Mouse (Mus musculus) forebrain, embryonic 14.5 days (tissue): ENCODE measurements at regions not wholly inside any gene's neighbourhood (a gene's known extent, or its start where the extent isn't known, plus 50 kb on each side); places are given as distances from the start of the nearest gene placed in this dataset.
A peak's percentile ranks its signal among the peaks of the same experiment; 100 is the strongest.

ENCODE experiments used
- ATAC-seq: fragments of 200-750 bp; cut with Nextera tagmentation; 2 replicates; pipeline ENCODE4 v1.8.0; 2017; ENCODE audit warnings: mild to moderate bottlenecking, moderate library complexity
- DNase-seq: peaks from one replicate; pipeline ENCODE4 v3.0.0-alpha.2; 2015; ENCODE audit warnings: low spot score
- H3K27ac ChIP-seq: fragments of 300-500 bp; sonication (generic); 2 replicates; pipeline ENCODE4 v1.5.1; 2014; ENCODE audit warnings: low read depth, mild to moderate bottlenecking, control low read depth, low read length, moderate library complexity
- H3K27me3 ChIP-seq: fragments of 300-500 bp; sonication (generic); replicated peaks from 2 replicates; pipeline ENCODE4 v1.6.1; 2014; ENCODE audit warnings: low read length, control low read depth, mixed read lengths; ENCODE audit not compliant: control insufficient read depth, insufficient read depth
- H3K36me3 ChIP-seq: fragments of 300-500 bp; sonication (generic); 2 replicates; pipeline ENCODE4 v1.6.1; 2014; ENCODE audit warnings: low read length, control low read depth; ENCODE audit not compliant: control insufficient read depth, insufficient read depth
- H3K4me1 ChIP-seq: fragments of 300-500 bp; sonication (generic); 2 replicates; pipeline ENCODE4 v1.6.1; 2014; ENCODE audit warnings: antibody characterized with exemption, low read length, control low read depth; ENCODE audit not compliant: control insufficient read depth, insufficient read depth
- H3K4me2 ChIP-seq: fragments of 300-500 bp; sonication (generic); 2 replicates; pipeline ENCODE4 v1.6.1; 2014; ENCODE audit warnings: mild to moderate bottlenecking, control low read depth, low read length
- H3K4me3 ChIP-seq: fragments of 300-500 bp; sonication (generic); 2 replicates; pipeline ENCODE4 v1.5.1; 2014; ENCODE audit warnings: low read depth, low read length, control low read depth
- H3K9ac ChIP-seq: fragments of 300-500 bp; sonication (generic); 2 replicates; pipeline ENCODE4 v1.6.1; 2014; ENCODE audit warnings: mild to moderate bottlenecking, low read length, control low read depth, moderate library complexity
- H3K9me3 ChIP-seq: fragments of 300-500 bp; sonication (generic); replicated peaks from 2 replicates; pipeline ENCODE4 v1.6.1; 2016; ENCODE audit warnings: low read length, control low read depth, mixed read lengths; ENCODE audit not compliant: control insufficient read depth
- WGBS: fragments of 180-500 bp; shearing (Covaris S2); extraction: QIAGEN DNeasy Blood & Tissue Kit; methylation state at CpG from one replicate; pipeline ENCODE4 v1.1.7; 2014; 5-methylcytosine and 5-hydroxymethylcytosine counted together

DNA sequence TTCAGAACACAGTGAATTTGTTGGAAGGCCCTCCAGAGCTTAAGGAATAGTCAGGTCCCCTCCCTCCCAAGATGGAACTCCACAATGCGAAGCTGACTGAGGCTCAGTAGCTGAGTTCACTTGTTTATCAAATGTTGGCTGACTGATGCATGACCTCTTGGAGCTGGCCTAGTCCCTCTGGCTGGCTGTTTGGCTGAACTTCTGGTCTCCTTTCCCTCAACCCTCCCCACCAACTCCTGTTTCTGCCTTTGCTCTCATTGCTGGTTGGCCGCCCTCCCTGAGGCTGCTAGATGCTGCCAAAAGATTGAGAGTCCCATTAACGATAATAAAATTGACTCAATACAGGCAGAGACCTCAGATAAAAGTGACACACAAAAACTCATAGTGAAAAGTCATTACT lies 586.5 kb upstream of the Intu start:
- H3K27ac ChIP-seq, result no peak overlapping the region
- H3K4me2 ChIP-seq, result no peak overlapping the region
- no peak overlapping the region for H3K9ac ChIP-seq
- H3K9me3 ChIP-seq, result no peaks in the 10 kb centered on the region
- DNase-seq, result no peak
- no peak overlapping the region for H3K4me3 ChIP-seq
- no peaks in the 10 kb centered on the region for H3K27me3 ChIP-seq
- H3K36me3 ChIP-seq, result no peaks in the 10 kb centered on the region
- 87% methylated on average over 3 of the region's 3 CpGs for WGBS
- ATAC-seq, result no peak
- no peaks in the 10 kb centered on the region for H3K4me1 ChIP-seq

DNA sequence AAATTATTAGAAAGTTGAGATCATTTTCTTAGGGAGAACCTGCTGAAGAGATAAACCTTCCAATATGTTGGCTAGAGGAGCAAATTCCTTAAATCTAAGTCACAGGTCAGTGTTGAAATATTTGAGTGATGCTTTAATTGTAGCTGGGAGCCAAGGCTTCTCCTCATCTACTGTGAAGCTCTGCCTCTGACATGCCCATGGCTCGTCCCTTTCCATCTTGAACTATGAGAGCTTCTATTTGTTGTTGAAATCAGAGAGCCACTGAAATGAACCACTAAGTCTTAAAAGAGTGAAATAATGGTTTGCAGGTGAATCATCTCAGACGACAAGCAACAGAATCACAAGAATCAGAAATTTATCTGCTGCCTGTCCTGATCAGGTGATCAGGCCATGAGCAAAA lies 579.0 kb upstream of the Intu start:
- Histone ChIP-seq H3K27ac (no peak overlapping the region), H3K4me2 (no peak overlapping the region), H3K4me3 (no peak overlapping the region), H3K4me1 (no peaks in the 10 kb centered on the region), H3K9ac (no peak overlapping the region), H3K27me3 (no peaks in the 10 kb centered on the region), H3K36me3 (no peaks in the 10 kb centered on the region), H3K9me3 (peaks cover 6% of the 10 kb centered on the region; the same call in 1 of the 2 replicates)
- DNase-seq, result no peak
- WGBS, result 89% methylated on average over 2 of the region's 2 CpGs
- no peak for ATAC-seq

- Histone ChIP-seq H3K4me3 (no peak overlapping the region), H3K9ac (no peak overlapping the region), H3K27ac (no peak overlapping the region), H3K9me3 (peaks cover 6% of the 10 kb centered on the region; the same call in 1 of the 2 replicates), H3K4me1 (no peaks in the 10 kb centered on the region), H3K4me2 (no peak overlapping the region), H3K27me3 (no peaks in the 10 kb centered on the region), H3K36me3 (no peaks in the 10 kb centered on the region)
- ATAC-seq (no peak), DNase-seq (no peak)
- 72% methylated on average over 1 of the region's 1 CpGs for WGBS
These were observed 578.5 kb upstream of the Intu start for GRCm38 (mm10) chr3:39952556-39952955.

- Histone ChIP-seq H3K9ac (no peak overlapping the region), H3K9me3 (no peaks in the 10 kb centered on the region), H3K27ac (no peak overlapping the region), H3K27me3 (no peaks in the 10 kb centered on the region), H3K4me3 (no peak overlapping the region), H3K36me3 (no peaks in the 10 kb centered on the region), H3K4me1 (no peaks in the 10 kb centered on the region), H3K4me2 (no peak overlapping the region)
- DNase-seq (peak; percentile 57), ATAC-seq (no peak)
- 62% methylated on average over 7 of the region's 7 CpGs for WGBS
These were observed 569.0 kb upstream of the Intu start for GRCm38 (mm10) chr3:39961836-39962640.

DNA sequence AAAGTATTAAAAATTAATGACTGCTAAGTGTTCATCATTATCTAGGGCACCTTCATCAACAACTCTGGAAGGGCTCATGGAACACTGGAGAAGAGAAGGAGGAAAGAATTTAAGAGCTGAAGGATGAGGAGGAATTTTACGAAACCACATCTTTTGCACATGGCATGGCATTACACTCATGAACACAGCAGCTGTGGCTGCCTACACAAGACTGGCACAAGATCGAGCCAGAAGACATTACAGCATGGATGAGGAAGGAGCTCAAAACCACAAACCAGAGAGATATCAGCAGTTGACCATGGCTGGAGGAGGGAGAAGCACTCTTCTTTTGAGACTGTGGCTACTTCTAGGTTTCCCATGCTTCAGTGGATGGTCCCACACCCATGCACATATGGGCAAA lies 565.7 kb upstream of the Intu start:
- Histone ChIP-seq H3K9ac (no peak overlapping the region), H3K4me3 (no peak overlapping the region), H3K4me2 (no peak overlapping the region), H3K9me3 (no peaks in the 10 kb centered on the region), H3K27me3 (no peaks in the 10 kb centered on the region), H3K36me3 (no peaks in the 10 kb centered on the region), H3K27ac (no peak overlapping the region), H3K4me1 (no peaks in the 10 kb centered on the region)
- ATAC-seq (no peak), DNase-seq (no peak)
- 93% methylated on average over 2 of the region's 2 CpGs for WGBS

DNA sequence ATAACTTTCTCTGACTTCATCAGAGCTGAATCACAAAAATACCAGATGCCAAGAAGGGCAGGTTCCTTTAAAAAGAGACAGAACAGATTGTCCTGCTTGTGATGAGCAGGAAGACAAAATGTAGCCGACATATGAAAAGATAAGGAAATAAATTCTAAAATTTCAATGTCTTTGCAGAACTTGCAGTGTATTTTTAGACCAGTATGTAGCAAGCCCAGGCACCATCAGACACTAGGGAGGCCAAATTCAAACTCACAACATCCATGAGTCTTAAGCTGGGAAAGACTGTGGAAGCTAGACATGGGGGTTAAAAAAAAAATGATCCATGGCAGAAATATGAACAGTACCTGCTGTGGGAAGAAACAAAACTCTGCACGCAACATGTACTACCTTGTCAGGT lies 564.7 kb upstream of the Intu start:
- ATAC-seq, result no peak
- Histone ChIP-seq H3K36me3 (no peaks in the 10 kb centered on the region), H3K27me3 (no peaks in the 10 kb centered on the region), H3K4me3 (no peak overlapping the region), H3K9me3 (no peaks in the 10 kb centered on the region), H3K27ac (no peak overlapping the region), H3K4me1 (no peaks in the 10 kb centered on the region), H3K9ac (no peak overlapping the region), H3K4me2 (no peak overlapping the region)
- no peak for DNase-seq
- 91% methylated on average over 2 of the region's 2 CpGs for WGBS

GRCm38 (mm10) chr3:39976937-39977336 lies 554.1 kb upstream of the Intu start:
- Histone ChIP-seq H3K36me3 (no peaks in the 10 kb centered on the region), H3K4me2 (no peak overlapping the region), H3K4me1 (no peaks in the 10 kb centered on the region), H3K9me3 (no peaks in the 10 kb centered on the region), H3K27ac (no peak overlapping the region), H3K9ac (no peak overlapping the region), H3K4me3 (no peak overlapping the region), H3K27me3 (no peaks in the 10 kb centered on the region)
- ATAC-seq (no peak), DNase-seq (no peak)
- WGBS, result 98% methylated on average over 2 of the region's 2 CpGs

DNA sequence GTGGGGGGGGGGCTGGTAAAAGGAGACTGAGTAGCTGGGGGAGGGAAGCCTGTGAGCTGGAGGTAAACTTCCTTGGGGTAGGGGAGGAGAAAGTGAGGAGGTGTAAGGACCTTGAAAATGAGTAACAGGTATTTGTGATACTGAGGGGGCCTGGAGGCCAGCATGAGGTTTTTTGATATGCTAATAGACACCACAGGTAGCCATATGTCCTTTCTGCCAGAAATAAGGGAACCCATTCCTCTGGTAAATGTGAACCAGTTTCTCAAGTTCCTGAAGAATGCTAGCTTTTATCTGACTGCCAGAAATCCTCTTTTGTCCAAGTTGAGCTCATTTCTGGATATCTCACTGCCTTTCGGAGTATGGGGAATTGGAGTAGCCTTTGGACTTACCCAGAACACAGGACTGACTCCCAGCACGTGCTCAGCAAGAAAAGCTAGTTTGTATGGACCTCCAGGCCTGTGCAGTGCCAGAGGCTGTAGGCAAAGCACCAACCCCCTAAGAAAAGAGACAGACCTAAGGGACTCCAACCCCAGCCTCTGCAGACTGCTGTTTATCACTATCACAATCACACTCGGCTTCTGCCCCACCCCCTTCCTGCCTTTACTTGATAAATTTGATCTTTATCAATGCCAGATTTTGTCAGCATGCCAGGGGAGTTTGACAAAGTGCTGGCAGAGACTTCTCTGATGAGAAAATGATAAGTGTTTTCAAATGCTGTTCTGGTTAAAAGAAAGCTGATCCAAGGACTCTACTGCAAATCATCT lies 552.0 kb upstream of the Intu start:
- Histone ChIP-seq H3K27ac (no peak overlapping the region), H3K4me1 (no peaks in the 10 kb centered on the region), H3K4me2 (no peak overlapping the region), H3K4me3 (no peak overlapping the region), H3K9ac (no peak overlapping the region), H3K27me3 (no peaks in the 10 kb centered on the region), H3K36me3 (no peaks in the 10 kb centered on the region), H3K9me3 (no peaks in the 10 kb centered on the region)
- ATAC-seq (no peak), DNase-seq (peak; percentile 29)
- WGBS, result 8% methylated on average over 3 of the region's 3 CpGs

GRCm38 (mm10) chr3:39982656-39983055 lies 548.4 kb upstream of the Intu start:
- Histone ChIP-seq H3K4me2 (no peak overlapping the region), H3K27ac (no peak overlapping the region), H3K9ac (no peak overlapping the region), H3K9me3 (0 out of 2 replicates have a peak, but pooled peaks cover 4% of the 10 kb centered on the region), H3K4me3 (no peak overlapping the region), H3K4me1 (no peaks in the 10 kb centered on the region), H3K27me3 (no peaks in the 10 kb centered on the region), H3K36me3 (no peaks in the 10 kb centered on the region)
- ATAC-seq (no peak), DNase-seq (no peak)
